Mouse (Mus musculus) bone marrow macrophage, adult 2 months (primary cell): ENCODE data around the gene Ptprf. TPM values are rescaled to one million over a fixed set of nuclear protein-coding genes. Genes with fewer than 3 reads are reported as not detected.

ENCODE experiments used
- H3K27ac ChIP-seq: 2 replicates; pipeline ENCODE4 v1.5.1; 2012; ENCODE audit warnings: low read depth, low read length; ENCODE audit not compliant: insufficient read depth
- H3K4me1 ChIP-seq: 2 replicates; pipeline ENCODE4 v1.6.1; 2012; ENCODE audit warnings: low read length; ENCODE audit not compliant: control insufficient read depth, insufficient read depth
- H3K4me3 ChIP-seq: 2 replicates; pipeline ENCODE4 v1.5.1; 2012; ENCODE audit warnings: mild to moderate bottlenecking, low read length, moderate library complexity; ENCODE audit not compliant: insufficient read depth
- CTCF ChIP-seq: IDR thresholded peaks from 2 replicates; pipeline ENCODE4 v1.5.1; 2012; ENCODE audit warnings: low read depth, mild to moderate bottlenecking, low read length, moderate library complexity
- POLR2A ChIP-seq: IDR thresholded peaks from 2 replicates; pipeline ENCODE4 v1.6.1; 2012; ENCODE audit warnings: mild to moderate bottlenecking, low read depth, low read length, borderline replicate concordance
- polyA plus RNA-seq: library from polyadenylated mRNA; stranded (reverse); fragments of >200 nt; gene quantifications from 2 replicates; pipeline ENCODE4 v1.2.4, GENCODE M21; 2012; ENCODE audit not compliant: missing spikeins, insufficient read depth, insufficient read length

The Ptprf gene
- polyA plus RNA-seq, 1 experiment, result 0.25 TPM

GRCm38 (mm10) chr4:118273545-118273944, 17.7 kb downstream of the Ptprf start:
- TF ChIP-seq CTCF (no peak), POLR2A (no peak)
- H3K4me3 ChIP-seq, result no peak overlapping the region
- no peak overlapping the region for H3K27ac ChIP-seq
- no peaks in the 10 kb centered on the region for H3K4me1 ChIP-seq

- no peak for TF ChIP-seq CTCF
- TF ChIP-seq POLR2A, result no peak
- Histone ChIP-seq H3K4me3 (no peak overlapping the region), H3K27ac (no peak overlapping the region), H3K4me1 (no peaks in the 10 kb centered on the region)
These were observed 18.3 kb downstream of the Ptprf start for GRCm38 (mm10) chr4:118272871-118273270.

- Histone ChIP-seq H3K4me1 (no peaks in the 10 kb centered on the region), H3K4me3 (no peak overlapping the region), H3K27ac (no peak overlapping the region)
- TF ChIP-seq POLR2A (no peak), CTCF (no peak)
These were observed 18.9 kb downstream of the Ptprf start for GRCm38 (mm10) chr4:118272258-118272657.

GRCm38 (mm10) chr4:118271556-118272074, 19.6 kb downstream of the Ptprf start:
- no peak overlapping the region for H3K27ac ChIP-seq

GRCm38 (mm10) chr4:118270706-118271105, 20.5 kb downstream of the Ptprf start:
- no peak overlapping the region for H3K27ac ChIP-seq
- TF ChIP-seq CTCF (no peak), POLR2A (no peak)
- no peak overlapping the region for H3K4me3 ChIP-seq

More at GRCm38 (mm10) chr4:118271556-118272074, 19.6 kb downstream of the Ptprf start:
- Histone ChIP-seq H3K4me3 (no peak overlapping the region), H3K4me1 (no peaks in the 10 kb centered on the region)
- TF ChIP-seq POLR2A, result no peak
- no peak for TF ChIP-seq CTCF

GRCm38 (mm10) chr4:118269999-118270398, 21.2 kb downstream of the Ptprf start:
- TF ChIP-seq POLR2A (no peak), CTCF (no peak)
- Histone ChIP-seq H3K4me3 (no peak overlapping the region), H3K27ac (no peak overlapping the region), H3K4me1 (no peaks in the 10 kb centered on the region)

More at GRCm38 (mm10) chr4:118270706-118271105, 20.5 kb downstream of the Ptprf start:
- H3K4me1 ChIP-seq, result no peaks in the 10 kb centered on the region

GRCm38 (mm10) chr4:118268429-118269212, 22.6 kb downstream of the Ptprf start:
- TF ChIP-seq POLR2A, result no peak
- no peak for TF ChIP-seq CTCF
- Histone ChIP-seq H3K4me1 (no peaks in the 10 kb centered on the region), H3K27ac (no peak overlapping the region), H3K4me3 (no peak overlapping the region)

- no peak overlapping the region for H3K4me3 ChIP-seq
- H3K27ac ChIP-seq, result no peak overlapping the region
- H3K4me1 ChIP-seq, result no peaks in the 10 kb centered on the region
- TF ChIP-seq CTCF, result no peak
- no peak for TF ChIP-seq POLR2A
These were observed 25.6 kb downstream of the Ptprf start for GRCm38 (mm10) chr4:118265557-118265956.

GRCm38 (mm10) chr4:118261771-118262473, 29.3 kb downstream of the Ptprf start:
- Histone ChIP-seq H3K4me3 (no peak overlapping the region), H3K4me1 (no peaks in the 10 kb centered on the region), H3K27ac (no peak overlapping the region)
- TF ChIP-seq CTCF (no peak), POLR2A (no peak)

- H3K4me3 ChIP-seq, result no peak overlapping the region
- H3K4me1 ChIP-seq, result no peaks in the 10 kb centered on the region
- H3K27ac ChIP-seq, result no peak overlapping the region
- TF ChIP-seq POLR2A (no peak), CTCF (no peak)
These were observed 29.9 kb downstream of the Ptprf start for GRCm38 (mm10) chr4:118261291-118261690.
